Mouse (Mus musculus): ENCODE measurements around the gene Sfi1. TPM values are rescaled to one million over a fixed set of nuclear protein-coding genes. Genes with fewer than 3 reads are reported as not detected.
A peak's percentile ranks its signal among the peaks of the same experiment; 100 is the strongest.
"Not testable (repeated sequence)": the region's sequence is repeated elsewhere in the genome, so short reads cannot be mapped to it uniquely, and the experiment has no call there.

Gene Sfi1
- polyA plus RNA-seq, 1 experiment from 2014 or later, result 20.6 TPM

- not testable (repeated sequence) for H3K4me1 ChIP-seq; H3K27ac ChIP-seq; H3K36me3 ChIP-seq (replicated peaks); H3K4me2 ChIP-seq; H3K4me3 ChIP-seq; H3K9ac ChIP-seq; H3K27me3 ChIP-seq (replicated peaks)
- peak; percentile 55 for ATAC-seq (replicated peaks)
- WGBS, result 70% methylated on average over 2 of the region's 2 CpGs
- peaks cover 22% of the 10 kb centered on the region for H3K9me3 ChIP-seq
Measured at GRCm38 (mm10) chr11:3169042-3169441, 24.2 kb downstream of the Sfi1 start.

GRCm38 (mm10) chr11:3167571-3168001 lies 25.7 kb downstream of the Sfi1 start:
- peaks cover 18% of the 10 kb centered on the region for H3K9me3 ChIP-seq
- not testable (repeated sequence) for H3K4me1 ChIP-seq; H3K36me3 ChIP-seq (replicated peaks); H3K9ac ChIP-seq; H3K27ac ChIP-seq; ATAC-seq (replicated peaks); H3K4me2 ChIP-seq; H3K4me3 ChIP-seq; H3K27me3 ChIP-seq (replicated peaks)
- WGBS, result 71% methylated on average over 4 of the region's 4 CpGs

GRCm38 (mm10) chr11:3167129-3167528 lies 26.1 kb downstream of the Sfi1 start:
- 87% methylated on average over 4 of the region's 4 CpGs for WGBS
- H3K9me3 ChIP-seq, result peaks cover 22% of the 10 kb centered on the region
- not testable (repeated sequence) for H3K9ac ChIP-seq; H3K4me2 ChIP-seq; ATAC-seq (replicated peaks); H3K27me3 ChIP-seq (replicated peaks); H3K27ac ChIP-seq; H3K4me1 ChIP-seq; H3K36me3 ChIP-seq (replicated peaks); H3K4me3 ChIP-seq

- H3K4me3 ChIP-seq; H3K36me3 ChIP-seq (replicated peaks); H3K9ac ChIP-seq; H3K4me2 ChIP-seq; H3K4me1 ChIP-seq; H3K27ac ChIP-seq; H3K27me3 ChIP-seq (replicated peaks); ATAC-seq (replicated peaks): not testable (repeated sequence)
- H3K9me3 ChIP-seq, result peaks cover 18% of the 10 kb centered on the region
Measured at GRCm38 (mm10) chr11:3166321-3166720, 26.9 kb downstream of the Sfi1 start.

- WGBS, result 82% methylated on average over 3 of the region's 5 CpGs
- peaks cover 19% of the 10 kb centered on the region for H3K9me3 ChIP-seq
- H3K27me3 ChIP-seq (replicated peaks); H3K27ac ChIP-seq; H3K9ac ChIP-seq; H3K36me3 ChIP-seq (replicated peaks); H3K4me3 ChIP-seq; H3K4me1 ChIP-seq; H3K4me2 ChIP-seq: not testable (repeated sequence)
- peak; percentile 28 for ATAC-seq (replicated peaks)
Measured at GRCm38 (mm10) chr11:3165210-3165782, 28.0 kb downstream of the Sfi1 start.

- H3K36me3 ChIP-seq (replicated peaks); H3K4me2 ChIP-seq; H3K27ac ChIP-seq; H3K9ac ChIP-seq; H3K27me3 ChIP-seq (replicated peaks); ATAC-seq (replicated peaks); H3K4me3 ChIP-seq; H3K4me1 ChIP-seq: not testable (repeated sequence)
- peaks cover 19% of the 10 kb centered on the region for H3K9me3 ChIP-seq
- 66% methylated on average over 3 of the region's 3 CpGs for WGBS
Measured at GRCm38 (mm10) chr11:3163661-3164060, 29.6 kb downstream of the Sfi1 start.

- H3K36me3 ChIP-seq (replicated peaks); H3K27ac ChIP-seq; ATAC-seq (replicated peaks); H3K4me2 ChIP-seq; H3K4me3 ChIP-seq; H3K4me1 ChIP-seq; H3K27me3 ChIP-seq (replicated peaks); H3K9ac ChIP-seq: not testable (repeated sequence)
- 82% methylated on average over 2 of the region's 2 CpGs for WGBS
- H3K9me3 ChIP-seq, result peaks cover 20% of the 10 kb centered on the region
Measured at GRCm38 (mm10) chr11:3163122-3163521, 30.1 kb downstream of the Sfi1 start.

- H3K36me3 ChIP-seq (replicated peaks); H3K9ac ChIP-seq; H3K4me1 ChIP-seq; H3K27ac ChIP-seq; H3K4me3 ChIP-seq; H3K27me3 ChIP-seq (replicated peaks); H3K4me2 ChIP-seq: not testable (repeated sequence)
- peak; percentile 40 for ATAC-seq (replicated peaks)
- 66% methylated on average over 5 of the region's 5 CpGs for WGBS
- H3K9me3 ChIP-seq, result peaks cover 19% of the 10 kb centered on the region
Measured at GRCm38 (mm10) chr11:3162236-3162897, 30.9 kb downstream of the Sfi1 start.

GRCm38 (mm10) chr11:3161370-3161769 lies 31.9 kb downstream of the Sfi1 start:
- H3K27ac ChIP-seq; H3K4me1 ChIP-seq; H3K27me3 ChIP-seq (replicated peaks); H3K4me3 ChIP-seq; H3K4me2 ChIP-seq; H3K36me3 ChIP-seq (replicated peaks); H3K9ac ChIP-seq: not testable (repeated sequence)
- ATAC-seq (replicated peaks), result peak; percentile 37
- H3K9me3 ChIP-seq, result peaks cover 22% of the 10 kb centered on the region
- 52% methylated on average over 1 of the region's 2 CpGs for WGBS

- H3K9me3 ChIP-seq, result peaks cover 21% of the 10 kb centered on the region
- H3K4me2 ChIP-seq; H3K36me3 ChIP-seq (replicated peaks); H3K27ac ChIP-seq; H3K27me3 ChIP-seq (replicated peaks); H3K9ac ChIP-seq; H3K4me3 ChIP-seq; ATAC-seq (replicated peaks); H3K4me1 ChIP-seq: not testable (repeated sequence)
- WGBS, result 87% methylated on average over 4 of the region's 4 CpGs
Measured at GRCm38 (mm10) chr11:3158800-3159199, 34.5 kb downstream of the Sfi1 start.

GRCm38 (mm10) chr11:3157996-3158395 lies 35.3 kb downstream of the Sfi1 start:
- H3K4me3 ChIP-seq; H3K27ac ChIP-seq; H3K9ac ChIP-seq; H3K27me3 ChIP-seq (replicated peaks); H3K4me2 ChIP-seq; H3K36me3 ChIP-seq (replicated peaks); ATAC-seq (replicated peaks); H3K4me1 ChIP-seq: not testable (repeated sequence)
- H3K9me3 ChIP-seq, result peaks cover 23% of the 10 kb centered on the region
- WGBS, result 94% methylated on average over 6 of the region's 6 CpGs

GRCm38 (mm10) chr11:3156991-3157390 lies 36.3 kb downstream of the Sfi1 start:
- H3K4me3 ChIP-seq; H3K9ac ChIP-seq; H3K27ac ChIP-seq; ATAC-seq (replicated peaks); H3K27me3 ChIP-seq (replicated peaks); H3K36me3 ChIP-seq (replicated peaks); H3K4me2 ChIP-seq; H3K4me1 ChIP-seq: not testable (repeated sequence)
- WGBS, result 88% methylated on average over 2 of the region's 3 CpGs
- H3K9me3 ChIP-seq, result peaks cover 17% of the 10 kb centered on the region

GRCm38 (mm10) chr11:3153666-3154397 lies 39.4 kb downstream of the Sfi1 start:
- ATAC-seq (replicated peaks), result 0 out of 2 replicates have a peak, but pooled peaks have one; percentile 26
- WGBS, result 82% methylated on average over 1 of the region's 1 CpGs
- H3K27me3 ChIP-seq (replicated peaks), result not testable (repeated sequence)

More at GRCm38 (mm10) chr11:3153666-3154397, 39.4 kb downstream of the Sfi1 start:
- H3K36me3 ChIP-seq (replicated peaks); H3K4me1 ChIP-seq; H3K4me2 ChIP-seq; H3K4me3 ChIP-seq; H3K9ac ChIP-seq; H3K27ac ChIP-seq: not testable (repeated sequence)
- H3K9me3 ChIP-seq, result peaks cover 16% of the 10 kb centered on the region

Data from midbrain, embryonic 15.5 days (tissue).